Mouse (Mus musculus): ENCODE data around the gene Gm3752.
"Not testable (repeated sequence)": the region's sequence is repeated elsewhere in the genome, so short reads cannot be mapped to it uniquely, and the experiment has no call there.

Gene Gm3752

GRCm38 (mm10) chr14:7483662-7484061 lies at the start of gene Gm3752:
TSS of gene Gm3752 (minus strand) at chr14:7483762.
- not testable (repeated sequence) for DNase-seq (ENCODE audit: extremely low read depth, low read depth, low spot score)

- DNase-seq (ENCODE audit: extremely low read depth, low read depth, low spot score): not testable (repeated sequence)
These were observed 5.2 kb upstream of the Gm3752 start for GRCm38 (mm10) chr14:7488731-7489130.

GRCm38 (mm10) chr14:7450817-7451216 lies 32.7 kb downstream of the Gm3752 start, which contains the start of gene Gm3755:
TSS of gene Gm3755 (minus strand) at chr14:7450917.
- not testable (repeated sequence) for DNase-seq (ENCODE audit: extremely low read depth, low read depth, low spot score)

GRCm38 (mm10) chr14:7422496-7422895 lies 61.1 kb downstream of the Gm3752 start:
- not testable (repeated sequence) for DNase-seq (ENCODE audit: extremely low read depth, low read depth, low spot score)

Data from fat pad, adult 2 months (tissue).